Mouse (Mus musculus): ENCODE data around the gene Rad54l2. TPM values are rescaled to one million over a fixed set of nuclear protein-coding genes. Genes with fewer than 3 reads are reported as not detected.
A peak's percentile ranks its signal among the peaks of the same experiment; 100 is the strongest.

Rad54l2 gene
- 4.7 and 5.0 TPM in 2 replicates for polyA plus RNA-seq (2015; fragmentation: Nextera tagmentation; extraction: Ambion mirVana)

GRCm38 (mm10) chr9:106788812-106789321 is at the start of gene Rad54l2:
TSS of gene Rad54l2 (minus strand) at chr9:106789194.
- no peaks in the 10 kb centered on the region for H3K27me3 ChIP-seq (replicated peaks)
- H3K4me3 ChIP-seq (replicated peaks): peak within 1 kb of the TSS; percentile 96
- H3K36me3 ChIP-seq: no peaks in the 10 kb centered on the region
- H3K27ac ChIP-seq: peak within 1 kb of the TSS; percentile 92
- no peaks in the 10 kb centered on the region for H3K9me3 ChIP-seq
- ATAC-seq: peak; percentile 92
- H3K4me1 ChIP-seq (replicated peaks): peaks cover 7% of the 10 kb centered on the region
- H3K4me2 ChIP-seq (replicated peaks): peak within 1 kb of the TSS; percentile 65
- H3K9ac ChIP-seq: peak within 1 kb of the TSS; percentile 100
- under 1% methylated on average over 49 of the region's 49 CpGs for WGBS

GRCm38 (mm10) chr9:106822381-106823104 is 33.5 kb upstream of the Rad54l2 start:
- peak; percentile 92 for ATAC-seq
- Histone ChIP-seq H3K4me3 (replicated peaks) (peak overlapping the region; percentile 99), H3K27me3 (replicated peaks) (no peaks in the 10 kb centered on the region), H3K4me1 (replicated peaks) (no peaks in the 10 kb centered on the region), H3K9ac (peak overlapping the region; percentile 93), H3K9me3 (no peaks in the 10 kb centered on the region), H3K36me3 (no peaks in the 10 kb centered on the region), H3K27ac (peak overlapping the region; percentile 96), H3K4me2 (replicated peaks) (peak overlapping the region; percentile 69)
- under 1% methylated on average over 32 of the region's 32 CpGs for WGBS

- H3K27ac ChIP-seq: peak within 1 kb of the TSS; percentile 96
- no peaks in the 10 kb centered on the region for H3K9me3 ChIP-seq
- H3K4me1 ChIP-seq (replicated peaks): no peaks in the 10 kb centered on the region
- WGBS: under 1% methylated on average over 53 of the region's 71 CpGs
- H3K27me3 ChIP-seq (replicated peaks): no peaks in the 10 kb centered on the region
- H3K4me3 ChIP-seq (replicated peaks): peak within 1 kb of the TSS; percentile 99
- peak within 1 kb of the TSS; percentile 69 for H3K4me2 ChIP-seq (replicated peaks)
- ATAC-seq: peak; percentile 97
- H3K36me3 ChIP-seq: no peaks in the 10 kb centered on the region
- peak within 1 kb of the TSS; percentile 93 for H3K9ac ChIP-seq
Measured at GRCm38 (mm10) chr9:106821618-106822380, 32.8 kb upstream of the Rad54l2 start, which contains the start of gene Dcaf1. TSS of gene Dcaf1 (plus strand) at chr9:106821874.

DNA sequence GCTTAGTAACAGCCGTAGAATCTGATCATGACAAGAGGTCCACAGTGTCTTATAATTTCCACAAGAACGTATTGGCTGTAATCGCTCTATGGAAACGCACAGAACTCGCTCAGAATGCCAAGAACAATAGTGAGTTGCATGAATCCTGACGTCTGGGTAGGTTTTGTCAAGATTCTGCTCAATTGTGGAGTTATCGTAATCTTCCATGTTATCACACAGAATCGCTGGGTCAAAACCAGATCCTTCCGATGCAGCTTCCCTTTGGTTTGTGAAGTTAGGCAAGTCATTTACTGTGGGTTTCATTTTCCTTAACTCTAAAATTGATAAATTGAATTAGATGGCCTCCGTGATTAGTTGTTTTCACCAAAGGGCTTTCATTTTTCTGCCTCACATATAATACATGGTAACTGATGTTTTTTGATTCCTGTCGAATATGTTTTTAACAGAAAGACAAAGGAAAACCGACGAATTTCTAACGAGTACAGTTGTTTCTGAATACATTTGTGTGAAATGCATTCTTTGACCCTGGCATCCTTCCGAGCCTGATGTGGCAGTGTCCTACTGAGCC is 32.1 kb upstream of the Rad54l2 start:
- Histone ChIP-seq H3K9ac (no peak overlapping the region; the same call in 1 of the 2 replicates), H3K36me3 (no peaks in the 10 kb centered on the region), H3K4me2 (replicated peaks) (peak overlapping the region; percentile 50), H3K4me3 (replicated peaks) (peak overlapping the region; percentile 99), H3K27me3 (replicated peaks) (no peaks in the 10 kb centered on the region), H3K9me3 (no peaks in the 10 kb centered on the region), H3K27ac (no peak overlapping the region), H3K4me1 (replicated peaks) (no peaks in the 10 kb centered on the region)
- no peak for ATAC-seq
- WGBS: 46% methylated on average over 15 of the region's 15 CpGs

DNA sequence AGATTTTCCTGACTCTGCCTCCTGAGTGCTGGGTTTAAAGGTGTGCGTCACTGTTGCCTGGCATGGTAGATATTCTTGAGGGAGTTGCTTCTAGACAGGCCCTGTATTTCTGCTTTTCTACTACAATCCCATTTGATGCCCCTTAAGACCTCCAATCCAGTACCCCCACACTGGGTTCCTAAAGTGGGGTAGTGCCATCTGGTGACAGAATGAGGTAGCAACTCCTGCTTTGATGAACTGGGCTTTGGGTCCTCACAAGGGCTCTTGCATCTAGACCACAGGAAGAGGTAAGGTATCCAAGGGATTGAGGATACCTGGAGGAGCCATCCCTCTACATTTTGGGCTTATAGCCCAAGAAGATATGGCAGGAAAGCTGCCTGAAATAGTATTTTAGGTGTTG is 30.2 kb upstream of the Rad54l2 start:
- 90% methylated on average over 1 of the region's 1 CpGs for WGBS
- no peak overlapping the region for H3K27ac ChIP-seq
- no peak overlapping the region for H3K4me3 ChIP-seq (replicated peaks)
- H3K4me1 ChIP-seq (replicated peaks): no peaks in the 10 kb centered on the region
- no peak overlapping the region for H3K9ac ChIP-seq
- H3K36me3 ChIP-seq: no peaks in the 10 kb centered on the region
- H3K9me3 ChIP-seq: no peaks in the 10 kb centered on the region
- no peak overlapping the region for H3K4me2 ChIP-seq (replicated peaks)
- no peak for ATAC-seq
- H3K27me3 ChIP-seq (replicated peaks): no peaks in the 10 kb centered on the region

- Histone ChIP-seq H3K27me3 (replicated peaks) (no peaks in the 10 kb centered on the region), H3K9ac (no peak overlapping the region), H3K4me1 (replicated peaks) (no peaks in the 10 kb centered on the region), H3K4me2 (replicated peaks) (no peak overlapping the region), H3K9me3 (no peaks in the 10 kb centered on the region), H3K4me3 (replicated peaks) (no peak overlapping the region), H3K27ac (no peak overlapping the region), H3K36me3 (no peaks in the 10 kb centered on the region)
- no peak for ATAC-seq
- 81% methylated on average over 6 of the region's 6 CpGs for WGBS
Measured at GRCm38 (mm10) chr9:106818191-106818590, 29.2 kb upstream of the Rad54l2 start.

- ATAC-seq: no peak
- 83% methylated on average over 4 of the region's 4 CpGs for WGBS
- no peaks in the 10 kb centered on the region for H3K27me3 ChIP-seq (replicated peaks)
Measured at GRCm38 (mm10) chr9:106806503-106806902, 17.5 kb upstream of the Rad54l2 start.

GRCm38 (mm10) chr9:106790831-106791230 is 1.8 kb upstream of the Rad54l2 start:
- 0 out of 2 replicates have a peak overlapping the region, but pooled peaks have one; percentile 2 for H3K4me2 ChIP-seq (replicated peaks)
- no peak overlapping the region for H3K9ac ChIP-seq
- H3K9me3 ChIP-seq: no peaks in the 10 kb centered on the region
- no peaks in the 10 kb centered on the region for H3K36me3 ChIP-seq
- peak; percentile 68; the same call in 1 of the 2 replicates for ATAC-seq
- peaks cover 4% of the 10 kb centered on the region for H3K4me1 ChIP-seq (replicated peaks)
- no peak overlapping the region for H3K4me3 ChIP-seq (replicated peaks)
- H3K27ac ChIP-seq: no peak overlapping the region
- WGBS: 57% methylated on average over 6 of the region's 6 CpGs
- no peaks in the 10 kb centered on the region for H3K27me3 ChIP-seq (replicated peaks)

More at GRCm38 (mm10) chr9:106806503-106806902, 17.5 kb upstream of the Rad54l2 start:
- no peak overlapping the region for H3K4me2 ChIP-seq (replicated peaks)
- 0 out of 2 replicates have a peak, but pooled peaks cover 4% of the 10 kb centered on the region for H3K9me3 ChIP-seq
- H3K9ac ChIP-seq: no peak overlapping the region
- H3K36me3 ChIP-seq: no peaks in the 10 kb centered on the region
- no peaks in the 10 kb centered on the region for H3K4me1 ChIP-seq (replicated peaks)
- H3K4me3 ChIP-seq (replicated peaks): no peak overlapping the region
- H3K27ac ChIP-seq: no peak overlapping the region

GRCm38 (mm10) chr9:106789363-106789762 is 369 bp upstream of the Rad54l2 start:
- no peaks in the 10 kb centered on the region for H3K27me3 ChIP-seq (replicated peaks)
- peak overlapping the region; percentile 100 for H3K9ac ChIP-seq
- H3K4me2 ChIP-seq (replicated peaks): peak overlapping the region; percentile 65
- H3K27ac ChIP-seq: no peak overlapping the region
- H3K9me3 ChIP-seq: no peaks in the 10 kb centered on the region
- no peaks in the 10 kb centered on the region for H3K36me3 ChIP-seq
- ATAC-seq: peak; percentile 5; the same call in 1 of the 2 replicates
- peaks cover 7% of the 10 kb centered on the region for H3K4me1 ChIP-seq (replicated peaks)
- 12% methylated on average over 10 of the region's 10 CpGs for WGBS
- H3K4me3 ChIP-seq (replicated peaks): peak overlapping the region; percentile 96

DNA sequence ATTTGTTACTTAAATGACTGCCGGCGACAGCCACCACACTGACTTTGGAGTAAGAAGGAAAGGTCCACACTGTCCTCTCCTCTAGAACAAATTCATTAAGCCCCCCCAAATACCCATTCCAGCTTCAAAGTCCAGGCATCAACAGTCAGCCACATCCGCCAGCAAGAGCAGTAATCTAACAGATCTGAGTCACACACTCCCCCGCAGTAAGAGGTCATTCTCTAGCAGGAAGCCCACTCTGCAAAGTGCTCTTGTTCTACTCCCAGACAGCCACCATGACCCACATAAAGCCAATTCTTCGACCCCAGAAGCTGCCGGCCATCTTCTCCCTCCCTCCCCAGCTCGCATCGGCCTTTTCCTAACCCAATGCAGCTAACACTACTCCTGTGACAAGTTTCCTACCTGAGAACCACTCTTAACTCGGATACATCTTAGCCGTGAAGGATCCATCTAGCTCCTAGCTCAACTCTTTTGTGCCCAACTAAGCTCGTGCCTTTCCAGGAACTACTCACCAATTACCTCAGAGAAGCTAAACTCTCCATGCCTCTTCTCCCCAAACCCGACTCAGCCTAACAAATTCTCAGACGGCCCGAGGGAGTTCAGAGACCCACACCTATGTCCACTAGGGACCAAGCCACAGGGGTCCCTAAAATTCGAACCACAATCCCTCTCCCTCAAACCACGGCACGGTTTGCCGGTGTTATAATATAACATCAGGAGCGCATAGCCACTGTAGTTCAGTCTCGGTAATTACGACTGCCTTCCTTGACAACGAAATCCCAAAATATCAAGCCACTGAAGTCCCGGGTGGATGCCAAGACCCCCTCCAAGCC is 799 bp downstream of the Rad54l2 start:
- H3K4me3 ChIP-seq (replicated peaks): peak overlapping the region; percentile 96
- no peaks in the 10 kb centered on the region for H3K27me3 ChIP-seq (replicated peaks)
- ATAC-seq: peak; percentile 1; the same call in 1 of the 2 replicates
- peak overlapping the region; percentile 92 for H3K27ac ChIP-seq
- WGBS: 7% methylated on average over 23 of the region's 23 CpGs
- H3K4me1 ChIP-seq (replicated peaks): peaks cover 7% of the 10 kb centered on the region
- no peaks in the 10 kb centered on the region for H3K9me3 ChIP-seq
- H3K4me2 ChIP-seq (replicated peaks): peak overlapping the region; percentile 65
- peak overlapping the region; percentile 100 for H3K9ac ChIP-seq
- H3K36me3 ChIP-seq: no peaks in the 10 kb centered on the region

- no peak overlapping the region for H3K9ac ChIP-seq
- ATAC-seq: no peak
- no peaks in the 10 kb centered on the region for H3K27me3 ChIP-seq (replicated peaks)
- H3K27ac ChIP-seq: no peak overlapping the region
- no peak overlapping the region for H3K4me3 ChIP-seq (replicated peaks)
- peaks cover 7% of the 10 kb centered on the region for H3K4me1 ChIP-seq (replicated peaks)
- WGBS: 56% methylated on average over 3 of the region's 3 CpGs
- no peaks in the 10 kb centered on the region for H3K36me3 ChIP-seq
- H3K9me3 ChIP-seq: no peaks in the 10 kb centered on the region
- no peak overlapping the region for H3K4me2 ChIP-seq (replicated peaks)
Measured at GRCm38 (mm10) chr9:106785206-106785605, 3.8 kb downstream of the Rad54l2 start.
